Mouse (Mus musculus) stomach, embryonic 14.5 days (tissue): ENCODE data around the gene Pisd. TPM values are rescaled to one million over a fixed set of nuclear protein-coding genes. Genes with fewer than 3 reads are reported as not detected.
A peak's percentile ranks its signal among the peaks of the same experiment; 100 is the strongest.

Experiments
- ATAC-seq: fragments of 200-750 bp; cut with Nextera tagmentation; 2 replicates; pipeline ENCODE4 v1.8.0; 2017; ENCODE audit warnings: low read depth, moderate TSS enrichment; ENCODE audit not compliant: insufficient number of reproducible peaks, insufficient read depth, low FRiP score
- H3K27ac ChIP-seq: fragments of 300-500 bp; sonication (generic); 2 replicates; pipeline ENCODE4 v1.5.1; 2014; ENCODE audit warnings: mild to moderate bottlenecking, low read length, moderate library complexity, mixed read lengths
- H3K27me3 ChIP-seq: fragments of 300-500 bp; sonication (generic); 2 replicates; pipeline ENCODE4 v1.6.1; 2014; ENCODE audit warnings: low read length, control low read depth, mixed read lengths; ENCODE audit not compliant: control insufficient read depth, insufficient read depth
- H3K36me3 ChIP-seq: fragments of 300-500 bp; sonication (generic); 2 replicates; pipeline ENCODE4 v1.6.1; 2014; ENCODE audit warnings: mild to moderate bottlenecking, control low read depth, low read length, moderate library complexity, mixed read lengths; ENCODE audit not compliant: control insufficient read depth, insufficient read depth
- H3K4me1 ChIP-seq: fragments of 300-500 bp; sonication (generic); 2 replicates; pipeline ENCODE4 v1.6.1; 2014; ENCODE audit warnings: low read length, control low read depth, mixed read lengths; ENCODE audit not compliant: control insufficient read depth, insufficient read depth
- H3K4me2 ChIP-seq: fragments of 300-500 bp; sonication (generic); replicated peaks from 2 replicates; pipeline ENCODE4 v1.6.1; 2014; ENCODE audit warnings: low read depth, low read length, control low read depth
- H3K4me3 ChIP-seq: fragments of 300-500 bp; sonication (generic); 2 replicates; pipeline ENCODE4 v1.5.1; 2014; ENCODE audit warnings: low read depth, low read length, control low read depth
- H3K9ac ChIP-seq: fragments of 300-500 bp; sonication (generic); replicated peaks from 2 replicates; pipeline ENCODE4 v1.6.1; 2014; ENCODE audit warnings: low read depth, mild to moderate bottlenecking, control low read depth, low read length, moderate library complexity, mixed read lengths
- H3K9me3 ChIP-seq: fragments of 300-500 bp; sonication (generic); 2 replicates; pipeline ENCODE4 v1.6.1; 2016; ENCODE audit warnings: low read depth, low read length, control low read depth; ENCODE audit not compliant: control insufficient read depth
- WGBS: fragments of 180-500 bp; shearing (Covaris S2); extraction: QIAGEN DNeasy Blood & Tissue Kit; methylation state at CpG from one replicate; pipeline ENCODE4 v1.1.7; 2014; 5-methylcytosine and 5-hydroxymethylcytosine counted together
- polyA plus RNA-seq: library from polyadenylated mRNA; unstranded; fragments of >200 nt; fragmentation: Nextera tagmentation; extraction: Ambion mirVana; gene quantifications from 2 replicates; pipeline ENCODE4 v1.2.1, GENCODE M21; 2014

Pisd gene
- polyA plus RNA-seq, 1 experiment from 2014 or later, result 78.7 TPM

- H3K4me1 ChIP-seq, result 0 out of 2 replicates have a peak, but pooled peaks cover 5% of the 10 kb centered on the region
- H3K27ac ChIP-seq, result peak overlapping the region; percentile 91; the same call in 1 of the 2 replicates
- 0 out of 2 replicates have a peak overlapping the region, but pooled peaks have one; percentile 70 for H3K4me3 ChIP-seq
- 63% methylated on average over 4 of the region's 4 CpGs for WGBS
- no peak overlapping the region for H3K9ac ChIP-seq
- no peaks in the 10 kb centered on the region for H3K27me3 ChIP-seq
- H3K4me2 ChIP-seq, result no peak overlapping the region; the same call in 1 of the 2 replicates
- H3K36me3 ChIP-seq, result no peaks in the 10 kb centered on the region
- no peak for ATAC-seq
- H3K9me3 ChIP-seq, result no peaks in the 10 kb centered on the region
Measured at GRCm38 (mm10) chr5:32712221-32713041, 73.0 kb downstream of the Pisd start.

- no peak overlapping the region for H3K27ac ChIP-seq
- H3K9ac ChIP-seq, result no peak overlapping the region
- 0 out of 2 replicates have a peak, but pooled peaks cover 5% of the 10 kb centered on the region for H3K4me1 ChIP-seq
- no peaks in the 10 kb centered on the region for H3K27me3 ChIP-seq
- no peak overlapping the region for H3K4me2 ChIP-seq
- no peaks in the 10 kb centered on the region for H3K36me3 ChIP-seq
- WGBS, result 77% methylated on average over 5 of the region's 5 CpGs
- no peaks in the 10 kb centered on the region for H3K9me3 ChIP-seq
- no peak overlapping the region for H3K4me3 ChIP-seq
- ATAC-seq, result no peak
Measured at GRCm38 (mm10) chr5:32711485-32711884, 74.0 kb downstream of the Pisd start.

GRCm38 (mm10) chr5:32706226-32706780 lies 79.1 kb downstream of the Pisd start:
- no peak overlapping the region for H3K27ac ChIP-seq
- H3K4me3 ChIP-seq, result no peak overlapping the region
- no peak overlapping the region for H3K9ac ChIP-seq
- 64% methylated on average over 2 of the region's 2 CpGs for WGBS
- H3K9me3 ChIP-seq, result no peaks in the 10 kb centered on the region
- no peak for ATAC-seq
- no peaks in the 10 kb centered on the region for H3K27me3 ChIP-seq
- no peaks in the 10 kb centered on the region for H3K36me3 ChIP-seq
- H3K4me1 ChIP-seq, result no peaks in the 10 kb centered on the region
- no peak overlapping the region for H3K4me2 ChIP-seq

GRCm38 (mm10) chr5:32697208-32697867 lies 88.1 kb downstream of the Pisd start:
- Histone ChIP-seq H3K4me3 (no peak overlapping the region), H3K4me2 (no peak overlapping the region), H3K4me1 (no peaks in the 10 kb centered on the region), H3K27me3 (no peaks in the 10 kb centered on the region), H3K9me3 (no peaks in the 10 kb centered on the region), H3K36me3 (no peaks in the 10 kb centered on the region), H3K27ac (no peak overlapping the region), H3K9ac (no peak overlapping the region)
- WGBS, result 64% methylated on average over 5 of the region's 5 CpGs
- no peak for ATAC-seq

GRCm38 (mm10) chr5:32693411-32693810 lies 92.0 kb downstream of the Pisd start:
- H3K9ac ChIP-seq, result no peak overlapping the region
- H3K27ac ChIP-seq, result no peak overlapping the region
- H3K4me1 ChIP-seq, result no peaks in the 10 kb centered on the region
- H3K27me3 ChIP-seq, result no peaks in the 10 kb centered on the region
- no peaks in the 10 kb centered on the region for H3K36me3 ChIP-seq
- no peak overlapping the region for H3K4me3 ChIP-seq
- no peak for ATAC-seq
- no peak overlapping the region for H3K4me2 ChIP-seq
- H3K9me3 ChIP-seq, result no peaks in the 10 kb centered on the region
- WGBS, result 58% methylated on average over 2 of the region's 2 CpGs

Other genes with a start within 250 kb of the Pisd start
- 33.3 and 36.8 TPM in 2 replicates for gene Yes1, start 174.5 kb downstream of the Pisd start, polyA plus RNA-seq
- not detected in 2 replicates for gene Gm20671, start 41.5 kb upstream of the Pisd start, polyA plus RNA-seq
- gene Prr14l, start 68.6 kb upstream of the Pisd start, polyA plus RNA-seq, result 21.3 and 23.1 TPM in 2 replicates
- 23.8 and 25.4 TPM in 2 replicates for gene Depdc5, start 78.1 kb upstream of the Pisd start, polyA plus RNA-seq
- gene Ywhah, start 233.2 kb upstream of the Pisd start, polyA plus RNA-seq, result 388 and 396 TPM in 2 replicates